Mouse (Mus musculus): ENCODE measurements at regions not wholly inside any gene's neighbourhood (a gene's known extent, or its start where the extent isn't known, plus 50 kb on each side); places are given as distances from the start of the nearest gene placed in this dataset.

DNA sequence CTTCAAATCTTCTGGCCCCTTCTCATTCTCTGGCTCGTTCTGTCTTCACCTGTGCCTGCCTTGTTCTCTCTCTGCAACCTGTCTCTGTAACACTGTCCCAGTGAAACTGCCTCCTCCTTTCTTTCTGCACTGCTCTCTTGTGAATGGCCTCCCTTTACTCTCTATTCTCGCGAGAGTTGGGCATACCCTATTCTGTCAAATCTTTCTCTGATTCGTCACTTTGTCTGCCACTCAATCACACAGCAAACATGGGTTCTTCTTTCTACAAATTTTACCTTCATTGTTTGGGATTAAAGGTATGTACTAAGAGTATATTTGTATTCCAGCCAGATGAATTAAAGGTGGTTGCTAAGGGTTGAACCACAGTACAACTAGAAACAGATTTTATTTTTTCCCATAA, 54.6 kb upstream of the Slc6a6 start:
- TF ChIP-seq CTCF (IDR thresholded peaks at IDR 0.05; ENCODE audit: control insufficient read depth, insufficient read depth, insufficient replicate concordance, low read depth, low read length) (no peak), POLR2A (IDR thresholded peaks at IDR 0.05; ENCODE audit: control insufficient read depth, low read depth, low read length) (no peak)
